Mouse (Mus musculus) E14TG2a.4 (cell line): ENCODE measurements around the gene Eif3a.

ENCODE experiments used
- CTCF ChIP-seq: conservative IDR thresholded peaks from 2 replicates; pipeline ENCODE4 v1.5.1; 2014; ENCODE audit warnings: low read length
- POU5F1 ChIP-seq: IDR thresholded peaks from 2 replicates; pipeline ENCODE4 v1.6.1; 2014; ENCODE audit warnings: low read length, borderline replicate concordance

GRCm38 (mm10) chr19:60812036-60812389 lies 21.6 kb upstream of the Eif3a start:
- TF ChIP-seq CTCF (no peak), POU5F1 (no peak)
